Comparison of ENCODE assay signal across 8 mouse cellular contexts in genomic region chr3:127446173-127446572, GRCm38 (mm10). TPM values are rescaled to one million over a fixed set of nuclear protein-coding genes. Genes with fewer than 3 reads are reported as not detected.
A peak's percentile ranks its signal among the peaks of the same experiment; 100 is the strongest.
DNase-seq lines count a peak whose midpoint lies in the region; ATAC-seq and TF ChIP-seq lines count a peak whose summit lies in the region.

No protein-coding gene starts in this region.

- no peaks in the 10 kb centered on the region for H3K4me1 ChIP-seq in lung, adult 2 months (ENCODE audit: control insufficient read depth, insufficient read depth, low read length)

- H3K4me3 ChIP-seq in lung, adult 2 months (replicated peaks; ENCODE audit: extremely low read depth, low read depth, low read length) = no peak overlapping the region

- no peak for ATAC-seq in inflammation-experienced regulatory T-cells, adult 6 months

- WGBS in lung, adult 2 months = 33% methylated on average over 5 of the region's 5 CpGs

- DNase-seq in CD4-positive helper T cell, adult 2 months (ENCODE audit: low read depth, low spot score) = peak; percentile 23
- DNase-seq in adrenal gland, adult 18-20 months (ENCODE audit: low spot score in 2 of 2) = peak; percentile 56 to 60
- DNase-seq in embryo, embryonic 10.5 days (ENCODE audit: low spot score) = peak; percentile 86
- peak; percentile 41 to 69 for DNase-seq in gastrocnemius, postnatal 4 days (ENCODE audit: low spot score in 2 of 2)
- peak; percentile 32 to 81 for DNase-seq in layer of hippocampus, adult 18-20 months (ENCODE audit: low spot score in 2 of 2)
- DNase-seq in lung, adult 2 months = peak; percentile 19
- DNase-seq in ovary, adult 18-20 months (ENCODE audit: low spot score) = peak; percentile 13

- no peak for TF ChIP-seq POLR2A in lung, adult 2 months (IDR thresholded peaks at IDR 0.05; ENCODE audit: borderline replicate concordance, extremely low read depth, low read depth, low read length)

- peak; percentile 45; the same call in 1 of the 2 replicates for TF ChIP-seq CTCF in lung, adult 2 months (IDR thresholded peaks at IDR 0.05; ENCODE audit: insufficient read depth, low read length)

RNA-seq across cellular contexts. Expression of gene Ank2, which starts 53.0 kb away (rescaled TPM):
- total RNA-seq in adrenal gland, adult 18-20 months (2021) = 10 to 100 TPM; 31.1 to 47.3 TPM
- 100 to 1,000 TPM; 231 to 258 TPM for total RNA-seq in gastrocnemius, postnatal 4 days (2021)
- 100 to 1,000 TPM; 699 to 719 TPM for total RNA-seq in layer of hippocampus, adult 18-20 months (2021)
- 2.5 and 5.8 TPM in 2 replicates for polyA plus RNA-seq in lung, adult 2 months (2012; rRNA removed)
- under 1 TPM in 2 of 3 experiments, not detected in 1; 0.41 to 0.54 TPM for polyA plus RNA-seq in inflammation-experienced regulatory T-cells, adult 6 months (2017; shearing (Covaris generic))

Comparison
In these comparisons a context has a peak if more than half of its experiments do, and no peak if none do; other contexts are left out.
1. DNase-seq: peak in every context shown above with its lines; median percentile 86 in embryo, embryonic 10.5 days; 58 in adrenal gland, adult 18-20 months; 56 in layer of hippocampus, adult 18-20 months; 55 in gastrocnemius, postnatal 4 days; 23 in CD4-positive helper T cell, adult 2 months; 19 in lung, adult 2 months; 13 in ovary, adult 18-20 months.
2. RNA of gene Ank2, which starts 53.0 kb away (total RNA-seq): 699 to 719 TPM in layer of hippocampus, adult 18-20 months and 231 to 258 TPM in gastrocnemius, postnatal 4 days; 31.1 to 47.3 TPM in adrenal gland, adult 18-20 months; every median in the first group is over 4 times any median in the second.